Mouse (Mus musculus) erythroblast, embryonic 14.5 days (primary cell): Measurements from ENCODE around the gene Chst12. TPM values are rescaled to one million over a fixed set of nuclear protein-coding genes. Genes with fewer than 3 reads are reported as not detected.
A peak's percentile ranks its signal among the peaks of the same experiment; 100 is the strongest.
"Not testable (repeated sequence)": the region's sequence is repeated elsewhere in the genome, so short reads cannot be mapped to it uniquely, and the experiment has no call there.

Experiments
- H3K27me3 ChIP-seq: 2 replicates; pipeline ENCODE4 v1.6.1; 2012; ENCODE audit warnings: inconsistent platforms; ENCODE audit not compliant: control insufficient read depth
- H3K36me3 ChIP-seq: 2 replicates; pipeline ENCODE4 v1.6.1; 2012; ENCODE audit warnings: mild to moderate bottlenecking, inconsistent platforms; ENCODE audit not compliant: control insufficient read depth
- H3K4me1 ChIP-seq: 2 replicates; pipeline ENCODE4 v1.6.1; 2012; ENCODE audit warnings: inconsistent platforms; ENCODE audit not compliant: control insufficient read depth
- H3K4me3 ChIP-seq: replicated peaks from 2 replicates; pipeline ENCODE3; 2012; ENCODE audit warnings: moderate library complexity, mild to moderate bottlenecking, inconsistent platforms
- H3K9me3 ChIP-seq: 2 replicates; pipeline ENCODE4 v1.6.1; 2012; ENCODE audit warnings: low read length, inconsistent platforms, mixed read lengths; ENCODE audit not compliant: control insufficient read depth
- GATA1 ChIP-seq: IDR thresholded peaks from 2 replicates; pipeline ENCODE4 v1.6.1; 2012; ENCODE audit warnings: low read length, inconsistent platforms, mixed read lengths
- TAL1 ChIP-seq: IDR thresholded peaks from 3 replicates; pipeline ENCODE4 v1.6.1; 2012; ENCODE audit warnings: low read length, inconsistent platforms, mixed read lengths
- polyA plus RNA-seq: library from polyadenylated mRNA; stranded (reverse); fragments of >175 nt; gene quantifications from 2 replicates; pipeline ENCODE4 v1.2.3, GENCODE M21; 2012

Chst12 gene
- polyA plus RNA-seq, 1 experiment, result 0.32 TPM

DNA sequence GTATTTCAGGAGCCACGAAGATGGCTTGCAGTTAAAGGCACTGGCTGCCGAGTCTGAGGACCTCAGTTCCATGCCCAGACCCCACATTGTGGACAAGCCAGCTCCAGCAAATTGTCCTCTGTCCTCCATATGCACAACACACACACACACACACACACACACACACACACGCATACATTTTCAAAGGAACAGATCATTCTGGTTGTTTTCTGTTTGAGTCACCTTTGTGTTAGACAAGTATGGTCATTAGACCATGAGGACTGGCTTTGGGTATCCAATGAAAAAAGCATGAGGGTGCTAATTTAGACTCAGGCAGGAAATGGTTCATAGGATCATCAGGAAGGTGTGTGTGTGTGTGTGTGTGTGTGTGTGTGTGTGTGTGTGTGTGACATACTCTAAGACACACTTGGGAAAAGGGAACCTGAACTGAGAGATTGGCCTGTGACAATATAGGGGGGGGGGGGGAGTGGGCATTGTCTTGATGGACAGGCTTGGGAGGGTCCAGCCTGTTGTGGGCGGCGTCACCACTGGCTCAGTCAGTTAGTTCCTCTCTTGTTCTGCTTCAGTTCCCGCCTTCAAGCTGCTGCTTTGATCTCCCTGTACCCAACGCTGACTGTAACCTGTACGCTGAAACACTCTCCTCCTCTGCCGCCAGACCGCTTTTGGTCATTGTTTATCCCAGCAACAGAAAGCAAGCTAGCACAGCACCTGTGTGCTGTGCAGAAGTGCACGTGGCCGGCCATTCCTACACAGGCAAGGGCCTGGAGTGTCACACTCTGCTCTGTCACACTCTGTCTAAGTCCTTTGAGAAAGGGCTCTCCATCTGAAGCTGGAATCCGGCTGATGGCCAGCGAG, 3.1 kb upstream of the Chst12 start:
- Histone ChIP-seq H3K27me3 (no peaks in the 10 kb centered on the region), H3K9me3 (no peaks in the 10 kb centered on the region; the same call in 1 of the 2 replicates), H3K4me3 (peak overlapping the region; percentile 7), H3K36me3 (no peaks in the 10 kb centered on the region), H3K4me1 (peaks cover 63% of the 10 kb centered on the region)
- TF ChIP-seq GATA1 (no peak), TAL1 (no peak)

DNA sequence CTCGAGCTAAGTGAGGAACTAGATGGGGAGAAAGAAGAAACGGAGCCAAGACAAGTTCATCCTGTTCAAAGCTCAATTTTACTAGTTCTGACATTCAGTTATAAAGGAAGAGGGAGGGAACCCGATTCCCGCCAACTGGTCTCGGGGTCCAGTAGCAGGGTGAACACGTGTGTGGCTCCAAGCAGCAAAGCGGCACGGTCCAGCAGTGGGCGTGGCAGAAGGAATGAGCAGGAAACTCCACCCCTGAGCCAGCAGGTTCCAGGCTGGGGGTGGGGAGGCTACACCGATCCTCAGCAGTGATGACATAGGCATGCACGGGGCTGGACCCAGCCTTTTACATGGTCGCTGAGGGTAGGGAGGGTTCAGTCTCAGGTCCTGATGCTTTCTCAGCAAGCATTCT, 2.4 kb upstream of the Chst12 start:
- not testable (repeated sequence) for H3K9me3 ChIP-seq, H3K27me3 ChIP-seq, H3K36me3 ChIP-seq
- Histone ChIP-seq H3K4me3 (peak overlapping the region; percentile 33), H3K4me1 (peaks cover 70% of the 10 kb centered on the region)

DNA sequence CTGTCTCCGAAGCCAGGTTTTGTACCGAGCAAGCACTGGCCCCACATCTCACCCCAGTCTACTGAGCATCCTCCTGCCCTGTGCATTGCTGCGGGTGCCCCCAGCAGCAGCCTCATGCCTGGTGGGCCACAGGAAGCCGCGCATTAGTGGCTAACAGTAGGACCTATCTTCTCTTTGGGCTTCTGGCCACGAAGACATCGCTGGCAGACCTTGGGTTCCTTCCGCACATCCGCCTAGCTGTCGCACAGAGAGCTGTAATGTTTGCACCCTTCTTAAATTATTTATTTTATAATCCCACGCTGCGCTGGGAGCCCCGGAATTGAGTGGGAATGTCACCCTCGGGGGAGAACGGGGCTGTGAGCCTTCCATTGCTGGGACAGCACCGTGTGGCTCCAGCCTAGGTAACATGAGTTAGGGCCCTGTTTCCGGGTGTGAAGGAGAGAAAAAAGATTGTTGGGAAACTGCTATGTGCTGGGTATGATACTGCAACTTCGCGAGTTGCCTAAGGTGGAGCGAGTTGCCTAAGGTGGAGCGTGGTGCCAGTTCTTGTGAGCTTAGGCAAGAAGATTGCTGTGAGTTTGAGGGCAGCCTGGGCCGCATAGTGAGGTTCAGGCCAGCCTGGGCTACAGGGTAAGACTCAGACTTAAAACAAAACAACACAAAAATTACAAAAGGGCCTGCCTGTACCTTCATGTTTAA, 895 bp downstream of the Chst12 start:
- no peaks in the 10 kb centered on the region; the same call in 1 of the 2 replicates for H3K9me3 ChIP-seq
- no peaks in the 10 kb centered on the region for H3K36me3 ChIP-seq
- TF ChIP-seq GATA1 (no peak), TAL1 (no peak)
- peaks cover 78% of the 10 kb centered on the region for H3K4me1 ChIP-seq
- no peaks in the 10 kb centered on the region for H3K27me3 ChIP-seq
- peak overlapping the region; percentile 64 for H3K4me3 ChIP-seq

DNA sequence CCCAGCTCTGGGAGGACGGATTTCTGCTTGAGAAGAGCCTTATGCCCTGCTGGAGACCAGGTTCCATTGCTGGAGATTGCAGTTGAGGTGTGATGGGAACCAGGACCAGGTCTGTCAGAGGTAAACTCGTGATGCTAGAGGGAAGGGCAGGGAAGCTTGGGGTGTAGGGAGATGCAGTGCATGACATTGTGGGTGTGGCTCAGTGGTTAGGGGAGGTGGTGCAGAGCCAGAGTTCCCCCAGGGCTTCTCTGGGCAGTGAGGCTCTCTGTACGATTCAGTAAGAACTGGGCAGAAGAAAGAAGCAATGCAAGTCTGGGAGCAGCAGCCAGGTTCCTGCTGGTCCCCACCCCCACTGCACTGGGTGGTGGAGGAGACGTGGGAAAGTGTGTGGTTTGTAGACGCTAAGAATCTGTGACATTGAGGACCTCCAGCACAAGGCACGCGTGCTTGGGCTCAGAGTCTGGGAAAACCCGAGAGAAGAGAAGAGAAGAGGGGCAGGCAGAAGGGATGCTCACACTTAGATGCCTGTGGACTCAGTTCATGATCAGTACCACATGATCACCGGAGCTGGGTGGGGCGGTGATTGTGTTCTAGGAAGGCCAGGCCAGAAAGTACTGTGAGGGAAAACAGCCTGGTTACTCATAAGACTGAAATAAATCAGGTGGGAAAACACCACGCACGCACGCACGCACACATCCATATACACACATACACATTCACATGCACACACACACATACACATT, 2.3 kb downstream of the Chst12 start:
- Histone ChIP-seq H3K4me3 (no peak overlapping the region), H3K9me3 (no peaks in the 10 kb centered on the region; the same call in 1 of the 2 replicates), H3K36me3 (no peaks in the 10 kb centered on the region), H3K4me1 (peaks cover 64% of the 10 kb centered on the region), H3K27me3 (no peaks in the 10 kb centered on the region)
- TF ChIP-seq GATA1 (no peak), TAL1 (no peak)

GRCm38 (mm10) chr5:140508686-140509085, 3.3 kb downstream of the Chst12 start:
- no peak for TF ChIP-seq GATA1
- Histone ChIP-seq H3K9me3 (no peaks in the 10 kb centered on the region; the same call in 1 of the 2 replicates), H3K36me3 (no peaks in the 10 kb centered on the region), H3K27me3 (no peaks in the 10 kb centered on the region), H3K4me1 (peaks cover 54% of the 10 kb centered on the region), H3K4me3 (peak overlapping the region; percentile 6)

- H3K4me1 ChIP-seq, result peaks cover 51% of the 10 kb centered on the region
- H3K27me3 ChIP-seq, result no peaks in the 10 kb centered on the region
- H3K9me3 ChIP-seq, result no peaks in the 10 kb centered on the region; the same call in 1 of the 2 replicates
- no peak overlapping the region for H3K4me3 ChIP-seq
- H3K36me3 ChIP-seq, result no peaks in the 10 kb centered on the region
- TF ChIP-seq TAL1, result no peak
- no peak for TF ChIP-seq GATA1
These were observed 3.9 kb downstream of the Chst12 start for GRCm38 (mm10) chr5:140509204-140509603.

- H3K4me1 ChIP-seq, result peaks cover 48% of the 10 kb centered on the region
- H3K27me3 ChIP-seq, result no peaks in the 10 kb centered on the region
- no peak overlapping the region for H3K4me3 ChIP-seq
- H3K9me3 ChIP-seq, result no peaks in the 10 kb centered on the region; the same call in 1 of the 2 replicates
- no peaks in the 10 kb centered on the region for H3K36me3 ChIP-seq
- no peak for TF ChIP-seq TAL1
- TF ChIP-seq GATA1, result no peak
These were observed 5.0 kb downstream of the Chst12 start for GRCm38 (mm10) chr5:140510012-140511000.

- Histone ChIP-seq H3K9me3 (no peaks in the 10 kb centered on the region), H3K4me1 (peaks cover 17% of the 10 kb centered on the region), H3K27me3 (no peaks in the 10 kb centered on the region), H3K4me3 (no peak overlapping the region), H3K36me3 (no peaks in the 10 kb centered on the region)
- no peak for TF ChIP-seq TAL1
- TF ChIP-seq GATA1, result no peak
These were observed 8.6 kb downstream of the Chst12 start for GRCm38 (mm10) chr5:140513921-140514320.
